Mouse (Mus musculus): ENCODE measurements around the gene Kcnh3.
"Not testable (repeated sequence)": the region's sequence is repeated elsewhere in the genome, so short reads cannot be mapped to it uniquely, and the experiment has no call there.

Kcnh3 gene

DNA sequence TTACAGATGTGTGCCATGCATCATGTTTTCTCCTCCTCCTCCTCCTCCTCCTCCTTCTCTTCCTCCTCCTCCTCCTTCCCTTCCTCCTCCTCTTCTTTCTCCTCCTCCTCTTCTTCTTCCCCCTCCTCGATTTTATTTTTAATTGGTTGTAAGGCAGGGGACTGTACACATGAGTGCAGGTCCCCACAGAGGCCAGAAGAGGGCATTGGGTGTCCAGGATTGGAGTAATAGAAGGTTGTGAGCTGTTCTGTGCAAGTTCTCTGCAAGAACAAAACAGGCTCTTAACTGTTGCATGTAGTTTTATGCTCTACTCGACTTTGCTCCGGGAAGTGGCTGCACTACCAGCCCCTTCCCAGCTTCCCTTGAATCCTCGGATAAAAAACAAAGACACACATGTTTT is 15.5 kb downstream of the Kcnh3 start:
- DNase-seq (ENCODE audit: low spot score): no peak

DNA sequence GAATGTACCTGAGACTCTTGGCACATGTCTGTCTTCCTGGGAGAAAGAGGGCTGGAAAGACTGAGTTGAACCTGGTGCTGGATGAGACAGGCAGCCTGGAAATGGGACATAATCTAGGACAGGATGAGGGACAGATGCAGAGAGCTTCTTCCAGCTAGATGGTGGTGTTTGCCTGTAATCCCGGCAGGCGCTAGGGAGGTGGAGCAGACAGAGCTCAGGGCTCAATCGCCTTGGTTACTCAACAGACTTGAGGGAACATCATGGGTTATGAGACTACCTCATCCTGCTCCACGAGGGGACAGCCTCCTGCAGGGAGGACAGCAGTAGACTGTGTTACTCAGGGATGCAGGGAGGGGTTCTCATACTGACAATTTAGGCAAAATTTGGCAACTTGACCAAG is 16.6 kb downstream of the Kcnh3 start:
- DNase-seq (ENCODE audit: low spot score): no peak

DNA sequence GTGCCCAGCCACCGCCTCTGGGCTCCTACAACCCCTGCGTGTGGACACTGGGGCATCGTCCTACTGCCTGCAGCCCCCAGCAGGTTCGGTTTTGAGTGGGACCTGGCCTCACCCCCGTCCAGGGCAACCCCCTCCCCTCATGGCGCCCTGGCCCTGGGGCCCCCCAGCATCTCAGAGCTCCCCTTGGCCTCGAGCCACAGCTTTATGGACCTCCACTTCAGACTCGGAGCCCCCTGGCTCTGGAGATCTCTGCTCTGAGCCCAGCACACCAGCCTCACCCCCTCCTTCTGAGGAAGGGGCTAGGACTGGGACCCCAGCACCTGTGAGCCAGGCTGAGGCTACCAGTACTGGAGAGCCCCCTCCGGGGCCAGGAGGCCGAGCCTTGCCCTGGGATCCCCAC is 17.4 kb downstream of the Kcnh3 start:
- DNase-seq (ENCODE audit: low spot score): no peak

DNA sequence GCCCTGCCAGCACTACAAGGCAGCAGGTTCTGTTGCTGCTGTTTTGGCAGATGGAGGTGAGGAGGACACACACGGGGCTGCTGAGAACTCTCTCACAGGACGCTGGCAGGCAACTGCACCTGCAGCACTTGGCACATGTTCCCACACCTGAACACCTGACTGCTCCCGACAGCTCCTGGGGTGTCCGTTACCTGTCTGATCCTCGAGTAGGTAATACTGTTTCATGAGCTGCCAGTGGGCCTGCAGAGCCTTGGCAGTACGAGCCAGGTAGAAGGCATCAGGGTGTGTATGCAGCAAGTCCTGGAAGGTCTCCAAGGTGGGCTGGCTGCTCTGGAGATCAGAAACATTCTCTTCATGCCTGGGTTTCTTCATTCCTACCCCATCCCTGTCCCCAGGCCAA is 22.1 kb downstream of the Kcnh3 start:
- DNase-seq (ENCODE audit: low spot score): not testable (repeated sequence)

DNA sequence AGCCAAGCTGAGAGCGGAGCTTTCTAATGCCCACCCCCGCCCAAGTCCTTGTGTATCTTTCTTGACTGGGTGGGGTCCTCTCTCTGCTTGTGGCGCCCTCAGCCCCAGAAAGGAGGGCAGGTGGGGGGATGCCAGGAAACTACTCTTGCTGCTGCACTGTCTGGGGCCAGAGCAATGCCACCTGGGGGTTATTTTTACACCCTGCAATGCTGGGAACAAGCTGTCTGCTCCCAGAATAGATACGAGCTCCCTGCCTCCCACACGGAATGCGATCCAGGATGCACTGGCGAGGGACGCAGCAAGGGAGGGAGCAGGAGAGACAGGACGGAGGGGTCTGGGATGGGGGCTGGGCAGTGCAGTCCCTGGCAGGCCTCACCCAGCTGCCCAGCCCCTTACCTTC is 24.3 kb downstream of the Kcnh3 start:
- DNase-seq (ENCODE audit: low spot score): no peak

DNA sequence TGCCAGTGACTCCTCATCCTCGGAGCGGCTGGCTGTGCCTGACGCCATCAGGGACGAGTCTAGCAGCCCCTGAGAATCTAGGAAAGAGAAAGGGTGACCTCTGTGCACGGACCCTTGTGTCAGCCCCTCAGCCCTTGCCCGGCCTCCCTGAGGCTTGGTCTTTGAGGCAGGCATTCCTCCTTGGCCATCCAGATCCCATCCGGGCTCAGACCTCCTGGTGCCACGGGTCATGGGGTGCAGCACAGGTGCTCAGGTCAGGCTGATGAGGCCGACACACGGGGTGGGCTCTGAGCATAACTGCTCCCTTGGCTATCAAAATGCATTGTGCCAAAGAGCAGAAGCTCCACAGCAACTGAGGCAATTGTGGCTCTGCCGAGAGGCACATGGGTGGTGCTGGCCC is 25.3 kb downstream of the Kcnh3 start:
- DNase-seq (ENCODE audit: low spot score): no peak

DNA sequence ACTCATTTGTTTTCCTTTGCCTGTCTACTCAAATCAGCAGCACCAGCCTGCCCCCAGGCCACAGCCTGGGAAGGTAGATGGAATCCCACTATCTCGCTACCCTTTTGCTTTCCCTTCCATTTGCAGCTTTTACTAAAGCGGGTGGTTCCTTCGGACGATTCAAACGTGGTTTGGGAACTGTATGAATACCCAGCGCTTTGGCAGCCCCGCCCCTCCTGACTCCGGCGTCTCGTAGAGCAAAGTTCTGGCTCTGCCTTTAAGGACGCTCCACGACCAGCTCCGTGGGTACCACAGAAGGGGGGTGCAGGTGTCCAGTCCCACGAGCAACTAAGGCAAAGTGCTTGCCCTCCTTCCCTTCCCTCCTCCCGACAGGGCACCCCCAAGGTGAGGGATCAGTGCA is 26.4 kb downstream of the Kcnh3 start:
- not testable (repeated sequence) for DNase-seq (ENCODE audit: low spot score)

DNA sequence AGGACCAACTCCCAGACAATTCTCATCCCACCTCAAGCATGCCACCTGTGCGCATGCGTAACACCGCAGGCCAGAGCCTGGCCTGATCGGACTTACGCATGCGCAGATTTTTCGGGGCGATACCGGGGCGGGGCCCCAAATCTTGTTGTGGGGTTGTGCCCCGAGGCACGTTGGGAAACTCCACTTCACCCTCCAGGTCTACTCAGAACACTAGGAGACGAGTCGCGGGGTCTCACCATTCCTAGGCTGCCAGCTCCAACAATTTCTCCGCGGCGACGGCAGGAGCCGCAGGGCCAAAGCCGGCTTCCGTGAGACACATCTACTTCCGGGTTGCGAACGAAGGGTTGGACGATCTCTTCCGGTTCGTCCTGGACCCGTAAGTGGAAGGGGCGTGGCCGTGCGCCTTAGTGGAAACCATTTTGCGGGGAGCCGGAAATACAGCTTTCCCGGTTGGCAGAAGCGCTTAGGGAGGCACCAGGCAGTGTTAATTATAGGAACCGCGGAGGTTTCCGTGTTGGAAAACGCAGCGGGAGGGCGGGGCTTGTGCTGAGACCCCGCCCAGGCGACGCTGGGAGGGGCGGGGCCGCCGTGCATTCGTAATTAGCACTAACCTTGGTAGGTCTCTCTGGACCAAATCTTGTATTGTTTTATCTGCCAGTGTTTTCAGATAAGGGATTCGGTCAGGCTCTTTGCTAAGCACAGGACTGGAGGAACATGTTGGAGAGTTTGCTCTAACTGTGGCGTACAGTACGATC is 27.1 kb downstream of the Kcnh3 start, which contains the start of gene Mcrs1:
Gene Mcrs1 (minus strand): TSS at position 336 of the 755 bp plus-strand sequence.
- DNase-seq (ENCODE audit: low spot score): peak; percentile 100

DNA sequence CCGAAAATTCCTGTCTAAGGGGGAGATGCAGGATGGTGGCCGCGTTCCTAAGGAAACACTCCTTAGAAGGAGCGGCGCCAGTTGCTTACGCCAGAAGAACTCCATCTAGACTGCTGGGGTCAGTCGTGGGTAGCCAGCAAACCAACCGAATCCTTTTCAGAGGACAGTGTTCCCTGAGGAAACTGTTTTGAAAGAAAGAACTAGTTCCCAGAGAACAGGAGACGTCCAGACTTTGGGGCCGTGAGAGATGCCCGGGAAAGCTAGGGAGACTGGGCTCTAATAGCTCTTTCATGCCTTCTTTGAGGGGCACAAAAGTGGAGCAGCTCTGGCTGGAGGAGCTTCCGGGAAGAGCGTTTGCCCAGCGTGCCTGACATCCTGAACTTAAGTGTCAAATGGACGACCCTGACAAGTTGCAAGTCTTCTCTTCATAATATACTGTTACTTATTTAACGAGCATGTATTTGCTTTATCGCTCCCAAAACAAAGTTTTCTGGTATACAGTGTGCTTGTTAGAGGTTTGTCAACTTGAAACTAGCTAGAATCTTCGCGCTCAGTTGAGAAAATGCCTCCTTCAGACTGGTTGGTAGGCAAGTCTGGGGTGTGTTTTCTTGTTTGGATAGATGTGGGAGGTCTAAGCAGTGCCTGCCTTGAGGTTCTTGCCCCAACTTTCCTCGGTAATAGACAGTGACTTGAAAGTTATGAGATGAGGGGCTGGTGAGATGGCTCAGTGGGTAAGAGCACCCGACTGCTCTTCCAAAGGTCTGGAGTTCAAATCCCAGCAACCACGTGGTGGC is 27.9 kb downstream of the Kcnh3 start:
- peak; percentile 43 for DNase-seq (ENCODE audit: low spot score)

DNA sequence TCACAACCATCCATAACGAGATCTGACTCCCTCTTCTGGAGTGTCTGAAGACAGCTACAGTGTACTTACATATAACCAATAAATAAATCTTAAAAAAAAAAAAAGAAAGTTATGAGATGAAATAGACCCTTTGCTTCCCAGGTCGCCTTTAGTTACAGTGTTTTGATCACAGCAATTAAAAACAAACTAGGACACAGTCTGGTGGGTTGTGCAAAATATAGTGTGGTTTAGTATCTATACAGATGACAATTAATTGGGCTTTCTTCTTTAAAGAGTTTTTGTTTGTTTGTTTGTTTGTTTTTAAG is 28.5 kb downstream of the Kcnh3 start:
- DNase-seq (ENCODE audit: low spot score): not testable (repeated sequence)

DNA sequence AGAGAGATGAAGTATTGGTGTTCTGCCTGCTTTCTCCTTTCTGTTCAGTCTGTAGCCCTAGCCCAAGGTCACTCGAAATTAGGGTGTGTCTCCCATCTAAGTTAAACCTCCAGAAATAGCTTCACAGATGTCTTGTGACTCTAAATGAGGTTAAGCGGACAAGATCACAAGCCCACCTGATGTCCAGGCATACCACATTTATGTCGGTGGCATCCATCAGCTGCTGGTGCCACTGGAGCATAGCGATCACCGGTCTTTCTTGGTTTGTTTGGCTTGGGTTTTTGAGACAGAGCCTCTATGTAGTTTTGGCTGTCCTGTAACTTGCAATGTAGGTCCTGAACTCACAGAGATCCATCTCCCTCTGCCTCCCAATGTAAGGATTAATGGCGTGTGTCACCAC is 29.1 kb downstream of the Kcnh3 start:
- no peak for DNase-seq (ENCODE audit: low spot score)

DNA sequence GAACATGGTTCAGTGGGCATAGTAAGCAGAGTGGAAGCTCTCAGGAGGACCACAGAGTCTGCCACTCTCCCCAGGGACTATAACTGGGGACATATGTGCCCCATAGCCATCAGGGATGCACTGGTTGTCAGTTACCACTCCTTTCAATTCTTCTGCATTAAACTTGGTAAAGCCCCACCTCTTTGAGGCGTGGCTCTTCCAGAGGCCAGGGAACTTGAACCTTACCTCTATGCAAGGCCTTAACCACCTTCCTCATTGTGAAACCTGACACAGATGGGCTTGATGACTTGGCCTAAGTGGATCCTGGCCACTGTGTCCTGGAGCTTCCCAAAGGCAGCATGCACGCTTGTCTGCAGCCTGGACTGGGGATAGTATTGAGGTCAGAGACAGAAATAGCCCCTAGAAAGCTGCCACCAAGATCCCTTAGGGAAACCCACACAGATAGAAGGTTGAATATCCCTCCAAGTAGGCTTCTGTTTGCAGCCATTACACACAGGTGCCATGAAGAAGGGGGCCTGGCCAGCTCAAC is 29.9 kb downstream of the Kcnh3 start:
- no peak for DNase-seq (ENCODE audit: low spot score)

DNA sequence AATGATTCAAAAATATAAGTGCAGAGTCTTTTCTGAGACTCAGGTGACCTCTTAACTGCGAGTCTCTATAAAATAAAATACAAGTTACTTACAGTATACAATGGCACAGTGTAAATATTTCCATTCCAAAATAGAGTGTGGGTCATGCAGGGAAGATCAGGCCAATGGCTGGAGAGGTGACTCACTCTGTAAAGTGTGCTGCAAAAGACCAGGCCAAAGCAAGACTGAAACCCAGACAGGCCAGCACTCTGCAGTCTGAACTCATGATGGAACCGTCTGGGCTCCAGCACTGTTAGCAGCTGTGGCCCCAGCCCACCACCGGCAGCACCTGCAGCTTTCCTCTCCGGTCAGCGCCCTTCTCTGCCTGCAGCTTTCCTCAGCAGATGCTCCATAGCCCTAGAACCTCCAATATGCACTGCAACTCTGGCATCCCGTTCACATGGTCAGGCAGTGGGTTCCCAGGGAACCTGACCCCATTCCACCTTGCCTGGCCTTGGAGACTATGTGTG is 30.6 kb downstream of the Kcnh3 start:
- DNase-seq (ENCODE audit: low spot score): no peak

DNA sequence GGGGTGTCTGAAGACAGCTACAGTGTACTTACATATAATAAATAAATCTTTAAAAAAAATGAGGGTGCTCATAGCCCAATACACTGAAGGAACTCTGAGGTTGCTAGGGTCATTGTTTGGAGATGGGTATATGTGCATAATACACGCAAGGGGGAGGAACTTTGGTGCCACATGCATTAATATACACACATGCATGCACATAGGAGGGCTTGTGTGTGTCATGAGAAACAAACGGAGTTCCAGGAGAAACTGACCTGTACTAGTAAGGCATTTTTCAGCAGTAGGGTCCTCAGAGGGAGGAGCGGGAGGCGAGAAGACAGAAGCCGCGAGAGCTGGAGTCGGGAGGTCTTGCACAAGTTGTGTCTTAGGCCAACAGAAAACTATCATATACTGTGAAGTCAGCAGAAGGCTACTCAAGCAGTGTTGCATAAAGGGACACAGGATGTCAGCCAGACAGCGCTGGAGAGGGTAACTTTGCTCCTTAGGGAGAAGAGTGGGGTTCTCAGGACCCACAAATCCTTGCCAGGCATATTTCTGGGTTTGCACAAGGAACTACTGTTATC is 34.6 kb downstream of the Kcnh3 start:
- DNase-seq (ENCODE audit: low spot score): no peak

DNA sequence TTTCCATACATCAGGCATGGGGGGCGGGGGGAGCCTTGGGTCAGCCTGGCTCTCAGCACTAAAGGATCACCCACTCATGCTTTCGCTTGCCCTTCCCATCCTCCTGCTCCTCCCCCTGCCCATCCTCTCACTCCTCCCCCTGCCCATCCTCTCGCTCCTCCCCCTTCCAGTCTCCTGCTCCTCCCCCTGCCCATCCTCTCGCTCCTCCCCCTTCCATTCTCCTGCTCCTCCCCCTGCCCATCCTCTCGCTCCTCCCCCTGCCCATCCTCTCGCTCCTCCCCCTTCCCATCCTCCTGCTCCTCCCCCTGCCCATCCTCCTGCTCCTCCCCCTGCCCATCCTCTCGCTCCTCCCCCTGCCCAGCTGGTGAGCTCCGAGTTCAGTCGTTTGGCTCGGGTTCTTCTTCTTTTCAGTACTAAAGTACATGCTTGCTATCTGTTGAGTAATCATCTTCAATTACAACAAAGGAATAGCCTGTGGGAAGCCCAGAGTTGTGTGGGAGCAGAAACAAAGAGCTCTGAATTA is 35.1 kb downstream of the Kcnh3 start:
- peak; percentile 85 for DNase-seq (ENCODE audit: low spot score)

DNA sequence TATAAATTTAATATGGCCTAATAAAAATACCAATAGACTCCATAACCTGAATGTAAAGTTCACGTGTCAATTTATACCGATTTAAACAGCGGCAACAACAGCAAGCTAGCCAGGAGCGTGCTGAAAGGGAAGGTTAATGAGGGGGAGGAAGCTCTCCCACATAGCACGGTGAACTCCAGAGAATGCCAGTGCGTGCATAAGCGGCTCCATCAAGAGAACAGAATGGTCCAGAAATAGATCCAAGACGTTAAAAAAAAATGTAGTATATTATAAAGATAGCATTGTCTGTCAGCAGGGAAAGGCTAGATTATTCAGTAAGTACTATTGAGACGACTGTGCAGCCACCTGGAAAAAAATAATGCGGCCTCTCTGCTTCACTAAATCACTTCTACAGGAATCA is 38.0 kb downstream of the Kcnh3 start:
- no peak for DNase-seq (ENCODE audit: low spot score)

DNA sequence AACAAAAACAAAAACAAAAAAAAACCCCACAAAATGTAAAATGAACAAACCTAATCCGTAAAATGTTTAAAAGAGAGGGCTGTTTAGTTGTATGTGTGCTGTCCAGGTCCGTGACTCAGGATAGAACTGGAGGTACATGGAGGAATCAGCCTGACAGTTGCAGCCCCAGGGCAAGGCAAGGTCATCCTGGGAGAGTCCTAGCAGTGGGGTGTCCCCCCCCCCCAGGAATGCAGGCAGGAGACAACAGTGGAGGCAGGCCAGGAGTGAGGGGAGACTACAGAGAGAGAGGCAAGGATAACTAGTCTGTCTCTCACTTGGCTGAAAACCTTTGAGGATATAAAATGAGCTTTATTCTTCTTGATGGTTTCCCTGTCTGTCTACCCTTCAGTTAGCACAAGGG is 39.7 kb downstream of the Kcnh3 start:
- no peak for DNase-seq (ENCODE audit: low spot score)

DNA sequence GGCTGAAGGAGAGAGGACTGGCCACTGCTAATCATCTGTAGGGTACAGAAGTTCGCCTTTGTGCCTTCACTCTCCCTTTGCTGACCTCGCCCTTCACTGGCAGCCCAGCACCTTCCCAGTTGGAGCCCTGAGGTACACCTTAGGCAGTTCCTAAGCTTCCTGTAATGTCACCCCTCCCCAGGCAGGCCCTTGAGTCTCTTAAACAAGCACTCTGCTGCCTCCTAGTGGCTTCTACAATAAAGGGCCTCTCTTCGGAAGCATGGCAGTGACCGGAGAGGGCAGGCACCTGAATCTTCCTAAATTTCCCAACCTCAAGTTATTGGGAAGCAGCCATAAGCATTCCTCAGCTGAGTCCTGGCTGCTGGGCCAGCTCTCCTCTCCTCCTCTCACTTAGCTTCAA is 41.0 kb downstream of the Kcnh3 start:
- peak; percentile 92 for DNase-seq (ENCODE audit: low spot score)

DNA sequence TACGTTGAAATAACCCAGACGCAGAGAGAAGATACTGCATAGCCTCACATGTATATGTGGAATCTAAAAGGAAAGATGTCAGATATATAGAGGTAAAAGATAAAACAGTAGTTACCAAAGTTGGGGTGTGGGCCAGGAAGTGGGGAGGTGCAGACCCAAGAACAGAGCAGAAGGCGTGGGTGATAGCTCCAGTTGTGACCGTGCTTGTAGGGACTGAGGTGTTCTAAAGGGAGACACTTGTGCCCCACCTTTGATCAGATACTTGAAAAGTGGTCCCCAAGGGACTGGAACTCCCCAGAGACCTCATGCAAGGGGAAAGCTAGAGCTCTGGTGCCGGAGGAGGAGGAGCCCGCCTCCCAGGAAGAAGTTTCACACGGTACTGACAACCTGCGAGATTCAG is 51.4 kb downstream of the Kcnh3 start:
- no peak for DNase-seq (ENCODE audit: low spot score)

DNA sequence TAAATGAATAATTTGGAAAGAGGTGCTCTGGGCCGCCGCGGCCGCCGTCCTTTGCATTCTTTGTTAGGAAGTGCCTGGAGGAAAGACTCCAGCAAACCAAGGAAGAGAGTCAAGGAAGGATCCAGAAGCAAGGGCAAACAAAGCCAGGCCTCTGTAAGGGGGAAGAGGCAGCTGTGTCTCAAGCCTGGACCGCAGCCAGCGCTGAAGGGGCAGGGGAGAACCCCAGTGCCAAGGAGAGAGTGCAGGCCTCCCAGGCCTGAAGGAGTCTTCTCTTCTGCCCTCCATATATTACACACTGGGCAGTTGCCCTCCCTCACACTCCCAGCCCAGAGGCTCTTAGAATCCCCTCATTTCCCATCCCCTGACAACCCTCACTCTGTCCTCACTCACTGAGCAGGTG is 53.6 kb downstream of the Kcnh3 start:
- no peak for DNase-seq (ENCODE audit: low spot score)

DNA sequence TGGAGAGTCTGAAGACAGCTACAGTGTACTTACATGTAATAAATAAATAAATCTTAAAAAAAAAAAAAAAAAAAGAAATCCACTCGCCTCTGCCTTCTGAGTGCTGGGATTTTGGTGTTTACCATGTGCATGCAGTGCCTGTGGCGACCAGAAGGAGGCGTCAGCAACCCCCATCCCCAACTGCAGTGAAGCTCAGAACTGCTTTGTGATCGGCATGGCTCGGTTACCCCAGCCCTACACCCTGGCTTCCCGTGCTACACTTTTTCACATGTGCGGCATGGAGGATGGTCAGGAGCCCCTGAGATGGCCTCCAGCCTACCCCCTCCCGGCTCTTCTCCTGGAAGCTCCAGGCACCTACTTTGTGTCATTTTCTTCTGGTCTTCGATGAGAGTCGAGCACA is 58.8 kb downstream of the Kcnh3 start:
- peak; percentile 11 for DNase-seq (ENCODE audit: low spot score)

DNA sequence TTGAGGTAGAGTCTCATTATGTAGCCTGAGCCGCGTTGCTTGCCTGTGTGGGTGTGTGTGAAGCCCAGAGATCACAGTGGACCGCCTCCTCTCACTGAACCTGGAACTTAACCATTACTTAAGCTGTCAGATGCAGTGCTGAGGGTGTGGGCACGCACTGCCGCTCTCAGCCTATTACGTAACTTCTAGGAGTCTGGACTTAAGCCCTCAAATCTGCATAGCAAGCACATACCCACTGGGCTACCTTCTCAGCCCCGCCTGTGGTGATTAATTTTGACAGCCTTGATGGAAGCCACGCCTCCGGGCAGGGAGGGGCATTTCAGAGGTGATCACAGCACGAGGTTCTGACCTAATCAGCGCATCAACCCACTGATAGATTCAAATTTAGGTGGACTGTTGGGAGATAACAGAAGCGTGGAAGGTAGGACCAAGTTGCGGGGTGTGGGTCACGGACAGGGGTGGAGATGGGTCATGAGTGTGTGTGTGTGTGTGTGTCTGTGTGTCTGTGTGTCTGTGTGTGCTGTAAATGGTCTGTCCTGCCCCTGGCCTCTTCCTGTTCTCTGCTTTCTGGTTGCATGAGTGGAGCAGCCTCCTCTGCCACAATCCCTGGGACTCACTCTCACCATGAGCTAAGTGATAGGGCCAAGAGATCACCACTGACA is 60.0 kb downstream of the Kcnh3 start:
- peak; percentile 12 for DNase-seq (ENCODE audit: low spot score)

All from embryo, embryonic 10.5 days (tissue).